Mouse (Mus musculus) thymus, postnatal 4 days (tissue): ENCODE measurements around the gene Trpv4.

Experiments used
- DNase-seq: peaks from one replicate; pipeline ENCODE4 v3.0.0; 2021

Trpv4 gene

DNA sequence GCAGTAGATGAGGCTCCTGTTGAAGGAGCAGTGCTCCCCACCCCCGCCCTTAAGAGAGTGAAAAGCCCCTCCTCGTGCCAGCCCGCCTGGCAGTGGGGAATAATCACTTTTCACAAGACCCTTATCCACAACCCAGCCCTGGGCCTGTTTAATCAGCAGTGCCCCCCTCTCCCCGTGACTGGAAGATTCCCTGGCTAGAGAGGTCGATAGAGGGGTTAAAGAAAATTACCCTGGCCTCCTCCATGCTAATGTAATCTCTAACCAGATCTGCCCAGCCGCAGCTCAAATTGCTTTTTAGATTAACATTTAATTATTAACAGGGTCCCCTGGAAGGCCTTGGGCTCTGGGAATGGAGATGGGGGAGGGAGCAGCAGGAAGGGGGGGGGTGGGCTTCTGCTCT, 69.2 kb downstream of the Trpv4 start:
- no peak for DNase-seq

GRCm38 (mm10) chr5:114588416-114588815, 69.8 kb downstream of the Trpv4 start:
- DNase-seq = no peak

GRCm38 (mm10) chr5:114587908-114588307, 70.3 kb downstream of the Trpv4 start:
- DNase-seq = peak; percentile 91

- DNase-seq = no peak
These were observed 72.5 kb downstream of the Trpv4 start for GRCm38 (mm10) chr5:114585682-114586081.

- no peak for DNase-seq
These were observed 73.7 kb downstream of the Trpv4 start for GRCm38 (mm10) chr5:114584293-114585104.

DNA sequence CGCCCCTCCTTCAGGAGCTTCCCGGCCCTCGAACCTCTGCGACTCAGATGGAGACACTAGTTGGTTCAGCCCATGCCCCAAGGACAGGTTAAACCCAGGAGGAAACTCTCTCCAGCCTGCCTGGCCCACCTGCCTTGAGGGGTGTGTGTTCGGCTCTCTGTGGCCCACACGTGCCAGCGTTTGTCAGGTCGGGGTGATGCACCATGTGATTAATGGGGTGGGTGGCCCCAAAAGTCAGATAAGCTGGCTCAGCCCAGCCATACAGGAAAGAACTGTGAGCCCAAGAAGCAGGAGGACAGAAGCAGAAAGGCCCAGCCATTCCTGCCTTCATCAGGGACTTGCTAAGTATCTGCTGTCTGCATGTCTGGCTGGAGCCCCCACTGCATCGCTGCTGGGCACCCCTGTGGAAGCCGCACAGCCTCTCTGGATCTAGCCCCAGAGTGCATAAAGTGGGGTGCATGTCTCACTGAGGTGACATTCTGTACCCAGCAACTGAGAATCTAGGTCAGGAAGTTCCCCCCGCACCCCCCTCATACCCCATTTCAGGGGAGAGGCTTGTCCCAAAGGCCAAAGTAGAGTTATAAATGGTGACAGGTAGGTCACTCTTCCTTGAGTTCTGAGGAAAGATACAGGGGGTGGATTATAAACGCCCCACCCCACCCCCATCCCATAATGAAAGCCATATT, 74.6 kb downstream of the Trpv4 start:
- peak; percentile 54 for DNase-seq

DNA sequence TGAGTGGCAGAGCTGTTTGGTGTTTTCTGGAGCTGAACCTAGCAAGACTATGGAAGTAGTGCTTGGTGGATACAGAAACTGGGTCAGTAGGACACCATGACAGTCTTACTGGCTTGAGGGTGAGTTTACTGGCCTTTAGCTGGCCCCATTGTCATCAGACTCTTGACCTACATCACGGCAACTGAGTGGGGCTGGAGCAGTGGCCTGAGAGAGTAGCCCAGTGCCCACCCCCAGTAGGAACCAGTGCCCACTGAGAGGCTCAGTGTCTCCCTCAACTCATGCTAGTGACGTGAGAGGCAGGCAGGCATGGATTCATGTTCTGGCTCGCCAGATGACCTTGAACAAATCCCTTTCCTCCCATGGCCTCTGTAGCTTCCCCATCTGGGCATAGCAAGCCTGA, 75.2 kb downstream of the Trpv4 start:
- no peak for DNase-seq

GRCm38 (mm10) chr5:114581486-114581885, 76.7 kb downstream of the Trpv4 start:
- no peak for DNase-seq

- DNase-seq = peak; percentile 42
These were observed 78.4 kb downstream of the Trpv4 start for GRCm38 (mm10) chr5:114579714-114580357.

DNA sequence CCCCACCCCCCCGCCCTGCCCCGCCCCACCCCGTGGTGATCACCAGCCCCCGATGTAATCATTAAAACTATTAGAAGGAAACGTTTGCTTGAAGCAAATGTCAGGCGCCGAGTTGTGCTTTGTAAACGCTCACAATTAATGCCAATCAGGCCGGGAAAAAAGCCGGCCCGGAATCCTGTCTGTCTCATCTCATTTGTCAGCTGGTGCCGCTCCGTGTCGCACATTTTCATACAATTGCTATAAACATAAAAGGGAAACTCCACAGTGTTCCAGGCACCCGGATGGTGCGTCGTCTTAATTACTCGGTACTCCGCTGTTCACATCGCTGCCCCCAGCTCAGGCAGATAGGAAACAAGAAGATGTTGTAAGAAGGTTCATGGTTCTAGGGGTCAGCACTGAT, 79.9 kb downstream of the Trpv4 start:
- DNase-seq = no peak

DNA sequence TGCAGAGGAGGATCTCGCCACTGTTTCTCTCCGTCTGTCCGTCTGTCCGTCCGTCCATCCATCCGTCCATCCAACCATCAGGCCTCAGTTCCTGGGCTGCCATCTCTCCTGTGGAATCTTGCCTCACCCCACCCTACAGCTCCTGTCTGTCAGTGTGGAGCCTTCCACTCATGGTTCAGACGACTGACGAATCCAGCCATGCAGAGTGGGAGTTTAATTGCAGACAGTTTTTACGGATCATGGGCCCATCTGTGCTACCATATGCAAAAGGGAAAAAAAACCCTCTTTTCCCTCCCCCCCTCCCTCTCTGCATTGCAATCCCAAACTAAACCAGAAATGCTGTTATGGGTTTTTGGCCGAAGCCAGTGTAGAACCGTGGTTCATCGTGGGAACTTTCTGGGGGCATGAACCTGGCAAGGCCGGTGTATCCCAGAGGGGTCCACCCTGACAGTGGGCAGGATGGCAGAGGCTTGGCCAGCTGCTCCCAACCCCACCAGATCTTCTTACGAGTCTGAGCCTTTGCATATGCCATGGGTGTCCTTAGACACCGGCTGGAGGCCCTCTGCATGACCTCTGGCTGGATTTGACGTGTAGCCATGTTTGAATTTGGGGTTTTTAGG, 82.1 kb downstream of the Trpv4 start:
- DNase-seq = peak; percentile 6

- DNase-seq = peak; percentile 10
These were observed 82.7 kb downstream of the Trpv4 start for GRCm38 (mm10) chr5:114575530-114575929.

GRCm38 (mm10) chr5:114575010-114575409, 83.2 kb downstream of the Trpv4 start:
- DNase-seq = no peak

GRCm38 (mm10) chr5:114573920-114574628, 84.1 kb downstream of the Trpv4 start:
- DNase-seq = peak; percentile 12

- DNase-seq = no peak
These were observed 85.2 kb downstream of the Trpv4 start for GRCm38 (mm10) chr5:114572997-114573396.
